Mouse (Mus musculus) regulatory T cell (primary cell): Measurements from ENCODE around the gene Serac1.

Experiments
- in situ Hi-C: fragments of 300-600 bp; cut with MboI, MseI; formaldehyde crosslinking; loops from one replicate; pipeline ENCODE4 v1.15.1; 2025; ENCODE audit warnings: high pct_unique_total_duplicates

The Serac1 gene

DNA sequence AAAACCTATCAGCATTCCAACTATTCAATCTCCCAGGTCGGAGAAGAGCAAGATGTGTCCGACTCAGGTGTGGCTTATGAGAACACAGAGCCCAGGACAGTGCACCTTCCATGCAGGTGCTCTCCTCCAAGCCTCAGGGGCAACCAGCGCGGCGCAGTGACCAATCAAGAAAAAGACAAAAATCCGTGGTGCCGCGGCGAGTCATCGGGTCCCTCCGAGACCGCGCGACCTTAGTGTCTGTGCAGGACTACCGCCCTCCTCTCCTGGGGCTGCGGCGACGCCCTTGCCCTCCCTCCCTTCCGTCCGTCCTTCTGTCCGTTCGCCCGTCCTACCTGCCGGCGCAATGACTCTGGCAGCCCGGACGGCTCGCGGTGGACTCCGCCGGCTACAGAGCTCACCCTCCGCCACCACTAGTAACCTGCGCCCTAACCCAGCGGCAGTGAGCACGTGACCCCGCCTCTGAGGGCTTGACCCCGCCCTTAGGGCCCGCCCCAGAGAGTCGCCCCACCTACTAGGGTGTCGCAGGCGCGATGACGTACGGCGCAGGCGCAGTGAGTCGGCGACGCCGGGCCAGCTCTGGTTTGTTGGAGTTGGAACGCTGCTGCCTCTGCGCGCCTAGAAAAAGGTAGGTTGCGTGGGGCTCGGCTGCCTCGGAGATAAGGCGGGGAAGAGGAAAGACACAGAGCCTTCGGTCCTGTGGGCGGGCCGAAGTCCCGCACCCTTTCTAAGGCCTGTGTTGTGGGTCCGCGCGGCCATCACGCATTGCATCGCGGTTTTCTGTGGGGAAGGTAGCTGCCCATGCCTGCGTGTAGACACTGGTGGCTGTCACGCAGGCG is at the start of gene Serac1, which contains the start of gene Gtf2h5:
Gene Serac1, minus strand, starts transcription at position 455 of the 836 bp plus-strand sequence.
Gene Gtf2h5, plus strand, starts transcription at position 500 of the 836 bp plus-strand sequence.
- in situ Hi-C loops = no loop called here

DNA sequence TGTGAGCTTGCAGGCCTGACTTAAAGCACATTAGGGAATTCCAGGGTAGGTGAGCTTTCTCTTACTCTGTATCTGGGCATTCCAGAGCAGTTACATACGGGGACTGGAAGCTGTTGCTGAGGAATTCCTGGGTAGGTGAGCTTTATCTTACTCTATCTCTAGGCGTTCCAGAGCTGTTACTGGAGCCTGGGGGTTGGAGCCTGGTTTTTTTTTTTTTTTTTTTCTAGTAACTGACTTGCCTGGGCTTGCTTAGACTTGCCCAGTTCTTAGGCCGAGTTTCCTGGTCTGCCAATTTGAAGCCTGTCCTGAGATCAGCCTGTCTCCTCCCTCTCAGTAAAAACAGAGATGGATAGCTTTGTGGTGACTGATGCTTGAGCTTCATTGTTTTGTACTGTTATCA is 48.5 kb upstream of the Serac1 start:
- in situ Hi-C loops = no loop called here

DNA sequence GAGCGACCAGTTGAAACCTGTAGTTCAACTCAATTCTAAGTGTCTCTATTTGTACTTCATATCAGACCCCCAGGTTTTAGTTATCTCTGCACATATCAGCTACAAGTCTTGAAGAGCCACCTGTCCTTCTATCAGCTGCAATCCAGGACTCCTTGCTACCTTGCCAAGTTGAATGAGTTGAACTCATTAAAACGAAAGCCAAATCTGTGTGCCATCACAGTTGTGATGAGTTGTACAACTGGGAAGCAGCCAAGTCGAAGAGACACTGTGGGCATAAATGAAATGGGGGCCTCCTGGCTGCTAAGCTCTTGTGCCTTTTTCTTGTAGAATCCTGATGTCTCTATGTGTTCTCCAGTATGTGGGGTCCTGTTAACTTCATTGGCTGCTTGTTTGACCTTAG is 45.9 kb upstream of the Serac1 start:
- in situ Hi-C loops = no loop called here

DNA sequence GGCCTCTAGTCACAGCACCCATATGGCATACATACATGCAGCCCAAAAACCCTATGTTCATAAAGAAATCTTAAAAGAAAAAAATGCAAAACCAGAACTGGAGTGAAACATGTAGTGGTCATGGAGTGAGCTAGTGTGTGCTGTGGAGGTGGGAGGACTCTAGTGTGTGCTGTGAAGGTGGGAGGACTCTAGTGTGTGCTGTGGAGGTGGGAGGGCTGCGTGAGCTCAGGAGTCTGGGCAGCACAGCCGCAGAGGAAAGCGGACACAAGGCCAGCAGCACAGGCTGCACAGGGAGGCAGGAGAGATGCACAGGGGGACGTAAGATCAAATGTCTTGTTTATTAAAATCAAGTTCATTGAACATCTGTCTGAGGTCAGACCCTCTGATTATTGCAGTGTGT is 44.2 kb upstream of the Serac1 start:
- in situ Hi-C loops = no loop called here

DNA sequence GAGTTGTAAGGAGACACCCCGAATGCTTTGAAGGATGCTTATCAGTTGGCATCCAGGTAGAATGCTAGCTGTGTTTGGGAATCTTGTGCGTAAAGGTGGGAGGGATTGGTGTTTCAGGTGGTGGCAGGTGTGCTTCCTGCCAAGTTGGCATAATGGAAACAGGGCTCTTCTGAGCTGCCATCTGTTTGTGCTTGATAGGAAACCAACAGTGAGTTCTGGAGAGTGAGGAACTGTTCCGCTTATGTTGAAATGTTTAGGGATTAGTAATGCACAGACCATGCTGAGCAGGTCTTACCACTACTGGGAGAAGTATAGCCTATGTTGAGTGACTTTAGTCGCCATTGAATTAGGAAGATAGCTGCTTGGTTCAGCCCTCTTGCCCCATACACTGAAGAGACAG is 39.3 kb upstream of the Serac1 start:
- in situ Hi-C loops = no loop called here

DNA sequence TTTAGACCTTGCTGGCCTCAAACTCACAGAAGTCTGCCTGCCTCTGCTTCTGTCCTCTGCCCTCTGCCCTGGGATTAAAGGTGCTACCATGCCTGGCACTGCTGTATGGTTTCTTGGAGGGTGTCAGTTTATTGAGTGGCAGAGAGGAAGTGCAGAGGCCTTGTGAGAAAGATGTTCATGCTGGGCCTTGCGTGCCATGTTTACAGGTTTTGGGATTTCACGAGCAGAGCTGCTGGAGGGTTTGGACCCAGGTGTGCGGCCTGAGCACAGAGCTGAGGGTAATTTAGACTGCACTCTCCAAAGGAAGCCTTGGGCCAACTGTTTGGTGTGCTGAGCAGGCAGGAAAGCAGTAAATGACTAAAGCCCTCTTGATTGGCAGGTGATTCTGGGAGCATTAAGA is 38.4 kb upstream of the Serac1 start:
- in situ Hi-C loops = no loop called here

DNA sequence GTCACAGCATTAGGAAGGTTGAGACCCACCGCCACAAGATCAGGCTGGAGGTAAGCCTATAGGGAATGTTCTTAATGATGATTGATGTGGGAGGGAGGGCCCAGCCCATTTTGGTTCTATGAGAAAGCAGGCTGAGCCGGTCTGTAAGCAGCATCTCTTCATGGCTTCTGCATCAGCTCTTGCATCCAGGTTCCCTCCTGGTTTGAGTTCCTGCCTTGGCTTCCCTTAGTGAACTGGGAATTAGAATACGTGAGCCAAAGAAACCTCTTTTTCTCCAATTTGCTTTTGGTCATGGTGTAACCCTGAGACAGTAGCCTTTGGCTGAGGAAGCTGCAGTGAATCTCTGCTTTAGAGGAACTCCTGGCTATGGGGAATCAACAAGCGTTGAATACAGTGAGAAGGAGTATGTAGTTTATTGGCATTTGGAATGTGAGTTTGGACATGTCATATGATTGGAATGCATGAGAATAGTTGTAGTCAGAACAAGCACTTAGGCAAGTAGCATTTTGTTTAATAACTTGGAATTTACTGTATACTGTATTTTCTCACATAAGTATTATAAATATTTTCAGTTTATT is 37.7 kb upstream of the Serac1 start:
- in situ Hi-C loops = no loop called here

DNA sequence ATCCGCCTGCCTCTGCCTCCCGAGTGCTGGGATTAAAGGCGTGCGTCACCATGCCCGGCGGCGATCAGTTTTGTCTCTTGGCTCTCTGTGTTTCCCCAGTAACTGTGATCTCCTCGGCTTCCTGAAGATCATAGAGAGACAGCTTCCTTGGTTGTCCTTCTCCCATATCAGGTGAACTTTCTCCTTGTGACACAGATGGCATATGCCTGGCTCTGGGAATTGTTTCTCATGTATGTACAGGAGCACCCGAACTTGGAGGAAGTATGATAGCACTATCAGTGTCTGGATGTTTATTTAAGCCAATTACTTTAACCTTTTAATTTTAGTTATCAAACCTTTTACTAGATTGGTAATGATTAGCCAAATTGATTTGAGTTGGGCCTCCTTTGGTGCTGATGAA is 35.5 kb upstream of the Serac1 start:
- in situ Hi-C loops = no loop called here

DNA sequence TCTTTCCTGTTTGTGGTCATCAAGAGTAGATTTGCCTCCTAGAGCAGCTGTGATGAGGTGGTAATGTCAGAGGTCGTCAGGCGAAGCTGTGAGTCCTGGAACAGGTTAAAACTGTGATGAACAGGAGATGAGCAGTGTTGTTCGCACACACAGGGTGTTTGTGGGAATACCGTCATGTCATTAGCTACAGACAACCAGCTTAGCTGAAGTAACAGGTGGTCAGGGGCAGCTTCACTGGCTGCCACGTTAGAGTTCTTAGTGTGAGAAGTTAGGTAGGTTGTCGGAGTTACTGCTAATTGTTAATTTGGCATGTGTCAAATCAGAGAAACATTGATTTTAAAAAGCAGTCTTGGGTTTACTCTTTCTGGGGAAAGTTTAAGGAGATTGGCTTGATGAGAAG is 34.1 kb upstream of the Serac1 start:
- in situ Hi-C loops = no loop called here

DNA sequence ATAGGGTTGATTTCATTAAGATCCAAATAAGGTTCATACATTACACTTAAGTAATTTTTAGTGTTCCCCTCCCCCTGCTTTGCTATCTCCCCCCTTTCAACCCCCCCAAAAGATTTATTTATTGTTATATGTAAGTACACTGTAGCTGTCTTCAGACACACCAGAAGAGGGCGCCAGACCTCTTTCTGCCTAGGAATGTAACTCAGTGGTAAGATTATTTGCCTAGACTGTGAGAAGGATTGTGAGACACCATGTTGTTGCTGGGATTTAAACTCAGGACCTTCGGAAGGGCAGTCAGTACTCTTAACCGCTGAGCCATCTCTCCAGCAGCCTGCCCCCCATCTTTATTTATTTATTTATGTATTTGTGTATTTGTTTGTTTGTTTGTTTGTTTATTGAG is 31.4 kb upstream of the Serac1 start:
- in situ Hi-C loops = no loop called here

DNA sequence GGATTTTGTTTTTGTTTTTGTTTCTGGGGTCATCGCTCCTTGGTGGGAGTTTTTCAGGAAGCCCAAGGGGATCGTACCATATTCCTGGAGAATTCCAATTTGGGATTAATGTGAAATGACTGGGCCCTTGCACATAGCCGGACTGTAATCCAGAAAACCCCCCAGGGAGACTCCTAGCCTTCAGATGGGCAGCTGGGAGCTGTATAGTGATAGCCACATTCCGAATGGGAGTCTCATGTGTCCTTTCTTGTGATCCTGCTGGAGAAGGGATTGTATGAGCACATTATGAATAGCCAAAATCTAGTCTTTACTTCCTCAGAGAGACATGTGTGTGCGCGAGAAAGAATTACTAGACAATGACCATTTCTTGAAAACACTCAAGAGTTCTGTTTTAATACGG is 28.6 kb upstream of the Serac1 start:
- in situ Hi-C loops = no loop called here

DNA sequence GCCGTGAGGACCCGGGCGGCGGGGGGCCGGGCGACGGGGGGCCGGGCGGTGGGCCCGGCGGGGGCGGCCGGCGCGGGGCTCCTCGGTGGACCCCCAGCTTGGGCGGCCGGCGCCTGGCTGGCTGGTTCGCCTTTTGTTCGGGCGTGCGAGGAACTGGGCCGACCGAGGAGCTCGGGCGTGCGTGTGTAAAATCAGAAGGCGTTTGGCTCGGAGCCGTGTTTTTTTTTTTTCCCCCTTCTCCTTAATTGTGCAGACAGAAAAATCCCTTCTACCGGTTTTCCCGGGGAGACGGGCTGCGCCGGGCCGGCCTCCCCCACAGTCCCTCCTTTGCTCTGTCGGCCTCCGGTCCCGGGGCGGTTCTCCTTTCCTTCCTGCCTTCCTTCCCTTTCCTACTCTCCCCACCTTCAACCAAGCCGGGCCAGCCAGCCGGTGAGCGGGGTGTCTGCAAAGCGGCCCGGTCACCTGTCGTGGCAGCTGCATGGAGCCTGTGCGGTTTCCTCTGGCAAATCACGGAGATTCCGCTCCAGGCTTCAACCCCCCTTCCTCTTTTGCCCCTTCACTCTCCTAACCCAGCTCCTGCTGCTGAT is 27.6 kb upstream of the Serac1 start:
- in situ Hi-C loops = no loop called here

DNA sequence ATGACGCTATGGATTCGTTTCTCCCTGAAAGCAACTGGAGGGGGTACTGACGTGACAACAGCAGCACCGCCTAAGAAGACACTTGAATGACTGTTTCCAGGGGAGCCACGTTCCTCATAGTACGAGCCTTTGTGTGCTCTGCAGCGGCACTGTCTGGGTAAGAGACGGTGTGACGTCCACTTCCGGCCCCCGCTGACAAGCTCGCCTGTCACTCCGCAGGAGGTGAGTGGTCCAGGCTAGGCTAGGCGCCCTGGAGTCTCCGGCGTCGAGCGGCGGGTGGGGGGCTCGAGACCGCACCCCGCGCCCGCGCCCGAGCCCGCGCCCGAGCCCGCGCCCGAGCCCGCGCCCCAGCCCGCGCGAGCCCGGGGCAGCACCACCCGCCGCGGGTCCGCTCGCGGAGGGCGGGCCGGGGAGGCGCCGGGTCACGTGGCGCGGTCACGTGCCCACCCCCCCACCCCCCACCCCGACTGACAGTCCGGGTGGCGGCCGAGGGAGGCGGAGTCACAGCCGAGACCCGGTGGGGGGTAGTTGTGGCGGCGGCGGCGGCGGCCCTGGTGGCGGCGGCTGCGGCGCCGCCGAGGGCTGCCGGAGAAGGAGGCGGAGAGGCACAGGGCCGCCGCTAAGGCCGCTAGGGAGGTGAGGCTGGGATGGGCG is 26.9 kb upstream of the Serac1 start, which contains the start of gene Tulp4:
Gene Tulp4, plus strand, starts transcription at position 77 of the 654 bp plus-strand sequence.
- in situ Hi-C loops = no loop called here

DNA sequence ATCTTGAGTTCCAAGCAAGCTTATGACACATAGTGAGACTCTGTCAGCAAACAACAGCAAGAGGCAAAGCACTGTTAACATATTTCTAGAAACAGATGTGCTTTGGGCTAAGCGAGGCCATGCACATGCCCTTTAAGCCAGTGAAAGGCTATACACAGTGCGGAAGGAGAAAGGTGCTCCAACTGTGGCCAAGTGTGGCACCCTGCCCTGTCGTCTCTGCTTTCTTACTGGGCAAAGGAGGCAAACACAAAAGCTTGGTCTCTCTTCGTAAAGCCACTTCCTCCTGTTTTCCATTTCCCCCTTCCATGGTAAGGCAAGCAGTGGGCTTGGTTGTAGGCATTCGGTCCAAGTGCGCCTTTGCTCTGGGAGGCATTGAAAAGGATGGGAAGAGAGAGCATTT is 24.0 kb upstream of the Serac1 start:
- in situ Hi-C loops = no loop called here

DNA sequence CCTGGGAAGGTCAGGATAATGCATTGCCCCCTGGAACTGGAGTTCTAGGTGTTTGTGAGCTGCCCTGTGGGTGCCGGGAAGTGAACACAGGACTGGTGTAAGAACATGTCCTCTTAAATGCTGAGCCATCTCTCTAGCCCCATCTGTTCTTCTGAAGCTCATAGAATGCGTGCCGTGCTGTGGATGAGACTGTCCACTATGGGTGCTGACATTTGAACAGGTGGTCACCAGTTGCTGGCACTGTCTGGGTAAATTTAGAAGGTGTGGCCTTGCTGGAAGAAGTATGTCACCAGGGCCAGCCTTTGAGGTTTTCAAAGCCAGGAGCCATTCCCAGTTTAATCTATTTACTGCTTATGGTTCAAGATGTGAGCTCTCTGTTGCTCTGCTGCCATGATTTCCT is 22.7 kb upstream of the Serac1 start:
- in situ Hi-C loops = no loop called here

DNA sequence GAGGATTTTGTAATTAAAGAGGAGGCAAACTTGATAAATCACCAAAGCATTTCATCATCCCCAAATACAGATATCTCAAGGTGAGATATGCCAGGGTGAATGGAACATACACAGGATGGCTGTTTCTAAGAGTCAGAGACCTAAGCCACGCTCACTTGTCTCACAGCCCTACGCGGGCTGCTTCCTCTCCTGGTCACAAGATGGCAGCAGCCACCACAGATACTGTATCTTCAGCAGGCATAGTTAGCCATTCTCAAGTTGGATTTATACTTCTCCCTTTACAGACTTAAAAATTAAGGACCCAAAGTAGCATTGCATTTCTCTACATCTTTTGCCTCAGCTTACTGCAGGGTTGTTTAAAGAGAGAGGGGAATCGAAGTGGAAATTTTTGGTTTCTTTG is 18.3 kb upstream of the Serac1 start:
- in situ Hi-C loops = loop anchor here (10.0 kb wide), 1 partner anchor 287 kb away; no protein-coding TSS in a partner anchor

DNA sequence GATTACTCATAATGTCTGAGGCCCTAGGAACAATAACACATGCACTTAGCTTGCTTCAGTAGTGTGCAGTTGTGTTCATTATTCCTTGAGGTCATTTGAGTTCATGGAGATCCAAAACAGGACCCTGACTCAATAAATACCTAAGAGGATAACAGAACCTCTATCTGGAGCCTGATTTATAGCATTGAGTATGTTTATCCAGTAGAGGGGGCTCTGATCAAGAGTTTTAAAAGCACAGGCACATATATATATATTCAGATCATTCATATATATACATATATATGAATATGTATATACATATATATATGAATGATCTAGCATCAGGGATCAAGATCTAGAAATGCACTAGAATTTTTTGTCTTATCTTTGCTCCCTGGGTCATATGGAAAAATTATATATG is 16.0 kb upstream of the Serac1 start:
- in situ Hi-C loops = loop anchor here (10.0 kb wide), 1 partner anchor 289 kb away; no protein-coding TSS in a partner anchor

DNA sequence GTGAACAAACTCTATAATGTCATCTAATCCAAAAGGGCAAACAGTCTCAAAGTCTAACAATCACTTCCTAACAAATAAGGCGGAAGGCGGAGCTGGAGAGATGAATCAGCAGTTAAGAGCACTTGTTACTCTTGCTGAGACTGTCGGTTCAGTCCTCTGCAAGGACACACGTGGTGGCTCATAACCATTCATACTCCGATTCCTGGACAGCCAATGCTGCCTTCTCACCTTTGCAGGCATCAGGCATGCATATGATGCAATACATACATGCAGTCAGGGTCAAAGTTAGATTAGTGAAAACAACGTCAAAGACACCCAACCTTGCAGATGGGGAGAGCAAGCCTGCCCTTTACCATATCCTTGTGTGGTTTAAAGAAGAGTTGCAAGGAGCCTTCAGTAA is 12.1 kb upstream of the Serac1 start:
- in situ Hi-C loops = loop anchor here (10.0 kb wide), 1 partner anchor 293 kb away; no protein-coding TSS in a partner anchor

DNA sequence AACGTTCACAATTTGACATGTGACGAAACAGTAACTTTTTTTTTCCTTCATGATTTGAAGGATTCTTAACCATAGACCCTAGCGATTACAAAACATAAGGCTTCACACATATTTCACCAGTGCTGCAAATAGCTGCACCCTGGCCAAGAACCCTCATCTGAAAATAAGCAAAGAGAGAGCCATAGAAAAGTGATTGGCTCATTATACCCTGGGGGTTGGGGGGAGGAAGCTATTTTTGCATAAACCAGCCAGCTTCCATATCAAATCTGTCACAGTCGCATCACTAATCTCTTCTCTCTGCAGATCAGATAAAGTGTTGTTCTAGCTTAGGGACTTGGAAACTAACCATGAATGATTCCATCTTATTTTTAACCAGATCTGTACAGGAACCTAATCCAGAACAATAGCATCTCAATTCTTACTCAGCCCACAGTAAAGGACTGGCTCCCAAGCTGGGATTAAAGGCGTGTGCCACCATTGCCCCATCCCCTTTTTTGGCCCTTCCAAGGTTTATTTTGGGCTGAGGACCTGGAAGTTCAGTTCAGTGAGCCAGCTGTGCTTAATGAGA is 3.9 kb upstream of the Serac1 start:
- in situ Hi-C loops = no loop called here

DNA sequence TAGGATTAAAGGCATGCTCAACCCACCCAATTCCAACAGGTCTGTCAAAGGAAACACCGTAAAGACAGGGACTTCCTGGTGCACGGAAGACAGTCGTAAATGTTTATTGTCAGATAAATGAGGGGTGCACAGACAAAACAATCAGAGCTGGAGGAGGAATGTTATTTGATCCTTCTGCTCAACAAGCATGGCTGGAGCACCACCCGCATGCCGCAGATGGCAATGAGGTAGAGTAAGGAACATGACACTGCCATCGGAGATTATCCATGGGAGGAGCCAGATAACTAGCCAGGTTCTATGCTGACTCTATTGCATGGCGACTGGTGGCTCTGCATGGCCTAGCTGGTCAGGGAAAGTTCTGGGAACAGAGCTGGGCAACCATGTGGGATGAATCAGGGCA is 6.1 kb downstream of the Serac1 start:
- in situ Hi-C loops = no loop called here

DNA sequence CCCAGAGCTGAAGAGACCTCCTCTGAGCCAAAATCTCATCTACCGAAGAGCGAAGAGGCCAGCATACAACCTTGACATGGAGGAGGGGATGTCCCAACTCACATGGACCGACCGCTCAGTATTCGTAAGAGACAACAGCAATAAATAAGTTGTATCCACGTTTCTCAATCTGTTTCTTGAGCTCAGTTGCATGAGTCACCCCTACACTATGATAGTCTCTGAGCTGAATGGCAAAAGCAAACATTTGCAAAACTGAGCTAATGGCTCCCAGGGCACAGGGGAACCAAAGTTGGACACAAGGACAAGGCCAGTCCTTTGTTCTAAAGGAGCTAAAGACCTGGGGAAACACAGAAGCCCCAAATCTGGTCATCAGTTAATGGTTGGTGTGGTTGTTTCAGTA is 9.7 kb downstream of the Serac1 start:
- in situ Hi-C loops = no loop called here

DNA sequence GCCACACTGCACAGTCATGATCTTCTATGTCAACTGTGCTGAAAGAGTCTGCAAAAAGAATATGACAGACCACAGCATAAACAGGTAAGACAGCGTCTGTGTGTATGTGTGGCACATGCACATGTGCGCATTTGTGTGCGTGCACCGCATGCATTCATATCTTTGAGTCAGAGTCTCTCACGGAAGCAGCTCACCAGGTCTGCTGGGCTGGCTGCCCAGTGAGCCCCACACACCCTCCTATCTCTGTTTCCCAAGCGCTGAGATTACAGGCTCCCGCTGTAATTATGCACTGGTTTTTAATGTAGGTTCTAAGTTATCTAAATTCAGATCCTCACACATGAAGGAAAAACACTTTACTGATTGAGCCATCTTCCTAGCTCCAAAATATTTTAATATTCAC is 11.9 kb downstream of the Serac1 start:
- in situ Hi-C loops = no loop called here
